Mouse (Mus musculus) myocyte (in vitro differentiated cells): ENCODE measurements around the gene Hist1h2ag. TPM values are rescaled to one million over a fixed set of nuclear protein-coding genes. Genes with fewer than 3 reads are reported as not detected.

Experiments
- H3K27me3 ChIP-seq: one replicate; pipeline ENCODE4 v1.6.1; 2011; ENCODE audit not compliant: control insufficient read depth, insufficient read depth, insufficient read length
- H3K36me3 ChIP-seq: one replicate; pipeline ENCODE4 v1.6.1; 2011; ENCODE audit not compliant: control insufficient read depth, insufficient read depth
- H3K4me2 ChIP-seq: one replicate; pipeline ENCODE4 v1.6.1; 2011; ENCODE audit warnings: low read depth, control low read depth
- H3K4me3 ChIP-seq: one replicate; pipeline ENCODE4 v1.5.1; 2011; ENCODE audit warnings: mild to moderate bottlenecking, control low read depth, moderate library complexity
- H3K79me2 ChIP-seq: one replicate; pipeline ENCODE4 v1.6.1; 2011; ENCODE audit not compliant: control insufficient read depth, insufficient read depth
- H3ac ChIP-seq: one replicate; pipeline ENCODE4 v1.6.1; 2011; ENCODE audit not compliant: control insufficient read depth, insufficient read length
- CEBPB ChIP-seq: IDR thresholded peaks from 2 replicates; pipeline ENCODE4 v1.6.1; 2011; ENCODE audit warnings: mild to moderate bottlenecking, moderate library complexity; ENCODE audit not compliant: poor library complexity, insufficient read depth, severe bottlenecking
- E2F4 ChIP-seq: IDR thresholded peaks from one replicate; pipeline ENCODE4 v1.6.1; 2011; ENCODE audit warnings: mild to moderate bottlenecking, control low read depth, moderate library complexity; ENCODE audit not compliant: insufficient read depth
- MAX ChIP-seq: IDR thresholded peaks from one replicate; pipeline ENCODE4 v1.6.1; 2011; ENCODE audit warnings: low read depth, mild to moderate bottlenecking, control low read depth
- MYOD1 ChIP-seq, 3 experiments: IDR thresholded peaks; one replicate each; pipeline ENCODE4 v1.6.1; 2011; ENCODE audit warnings: control low read depth in 2 of 3, low read depth in 2 of 3, mild to moderate bottlenecking in 2 of 3, moderate library complexity in 1 of 3; ENCODE audit not compliant: insufficient read length in 2 of 3, control insufficient read depth in 1 of 3
- MYOG ChIP-seq, 3 experiments: IDR thresholded peaks; one replicate each; pipeline ENCODE4 v1.6.1; 2011; ENCODE audit warnings: control low read depth in 2 of 3, low read depth in 2 of 3, mild to moderate bottlenecking in 2 of 3; ENCODE audit not compliant: insufficient read length in 2 of 3, control insufficient read depth in 1 of 3, insufficient read depth in 1 of 3
- POLR2A ChIP-seq: IDR thresholded peaks from one replicate; pipeline ENCODE4 v1.6.1; 2011; ENCODE audit warnings: low read depth, mild to moderate bottlenecking, control low read depth, moderate library complexity; ENCODE audit not compliant: insufficient read length
- POLR2AphosphoS2 ChIP-seq: IDR thresholded peaks from one replicate; pipeline ENCODE4 v1.6.1; 2011; ENCODE audit warnings: low read depth, control low read depth; ENCODE audit not compliant: insufficient read length
- REST ChIP-seq: IDR thresholded peaks from one replicate; pipeline ENCODE4 v1.6.1; 2011; ENCODE audit warnings: mild to moderate bottlenecking, control low read depth, moderate library complexity; ENCODE audit not compliant: insufficient read depth, insufficient read length
- SRF ChIP-seq: IDR thresholded peaks from one replicate; pipeline ENCODE4 v1.6.1; 2011; ENCODE audit warnings: low read depth; ENCODE audit not compliant: control insufficient read depth, insufficient read length
- TCF12 ChIP-seq: IDR thresholded peaks from one replicate; pipeline ENCODE4 v1.6.1; 2011; ENCODE audit warnings: mild to moderate bottlenecking, control low read depth; ENCODE audit not compliant: poor library complexity, insufficient read depth, severe bottlenecking
- TCF3 ChIP-seq: IDR thresholded peaks from one replicate; pipeline ENCODE4 v1.6.1; 2011; ENCODE audit warnings: low read depth, control low read depth; ENCODE audit not compliant: insufficient read length
- USF1 ChIP-seq: IDR thresholded peaks from one replicate; pipeline ENCODE4 v1.6.1; 2011; ENCODE audit warnings: low read depth, mild to moderate bottlenecking, control low read depth, moderate library complexity
- polyA plus RNA-seq: library from polyadenylated mRNA; unstranded; fragments of >200 nt; fragmentation: generic; extraction: Trizol; gene quantifications from one replicate; pipeline ENCODE4 v1.2.1, GENCODE M21; 2012; ENCODE audit warnings: missing spikeins

Gene Hist1h2ag
- polyA plus RNA-seq, 1 experiment: 4.1 TPM

- TF ChIP-seq SRF: no peak
- no peak for TF ChIP-seq USF1
- TF ChIP-seq REST: no peak
- TF ChIP-seq E2F4: no peak
- TF ChIP-seq POLR2A: no peak
- no peak for TF ChIP-seq TCF12
Measured at GRCm38 (mm10) chr13:21997201-21997820, 45.4 kb downstream of the Hist1h2ag start.

DNA sequence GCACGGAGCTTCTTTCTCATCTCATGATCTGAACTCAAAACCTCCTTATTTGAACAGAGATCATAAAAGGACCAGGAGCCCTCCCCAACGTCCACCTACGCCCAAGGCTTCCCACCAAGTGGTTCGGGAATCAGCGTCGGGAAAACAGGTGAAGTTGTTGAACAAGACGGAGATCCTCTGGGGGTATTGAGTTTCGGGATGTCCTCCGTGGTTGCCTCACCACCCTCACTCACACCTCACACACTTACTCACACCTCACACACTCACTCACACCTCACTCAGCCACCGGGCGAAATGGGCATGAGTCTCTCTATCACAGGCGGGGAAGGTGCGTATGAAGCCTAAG, 45.9 kb downstream of the Hist1h2ag start:
- Histone ChIP-seq H3K4me2 (peak overlapping the region; percentile 100), H3K4me3 (peak overlapping the region; percentile 34), H3ac (no peak overlapping the region), H3K79me2 (no peaks in the 10 kb centered on the region), H3K27me3 (peaks cover 4% of the 10 kb centered on the region), H3K36me3 (no peaks in the 10 kb centered on the region)
- TF ChIP-seq E2F4 (no peak), TCF12 (no peak), SRF (no peak), USF1 (no peak), REST (no peak), MYOG (IDR thresholded peaks at IDR 0.05; ENCODE audit: control insufficient read depth in 1 of 3, insufficient read depth in 1 of 3, insufficient read length in 2 of 3, low read depth in 2 of 3) (no peak), CEBPB (no peak), MAX (no peak), TCF3 (no peak)

More at GRCm38 (mm10) chr13:21997201-21997820, 45.4 kb downstream of the Hist1h2ag start:
- Histone ChIP-seq H3K36me3 (no peaks in the 10 kb centered on the region), H3K4me3 (peak overlapping the region; percentile 34), H3K27me3 (peaks cover 4% of the 10 kb centered on the region), H3K4me2 (peak overlapping the region; percentile 100), H3K79me2 (no peaks in the 10 kb centered on the region), H3ac (no peak overlapping the region)

GRCm38 (mm10) chr13:21996101-21996839, 46.5 kb downstream of the Hist1h2ag start:
- no peaks in the 10 kb centered on the region for H3K79me2 ChIP-seq
- H3K4me2 ChIP-seq: peak overlapping the region; percentile 100
- peak overlapping the region; percentile 35 for H3ac ChIP-seq
- H3K4me3 ChIP-seq: peak overlapping the region; percentile 34
- peaks cover 4% of the 10 kb centered on the region for H3K27me3 ChIP-seq
- TF ChIP-seq TCF12 (no peak), CEBPB (no peak), MYOG (IDR thresholded peaks at IDR 0.05; ENCODE audit: control insufficient read depth in 1 of 3, insufficient read depth in 1 of 3, insufficient read length in 2 of 3, low read depth in 2 of 3) (no peak), E2F4 (no peak), POLR2A (no peak)
- no peaks in the 10 kb centered on the region for H3K36me3 ChIP-seq

DNA sequence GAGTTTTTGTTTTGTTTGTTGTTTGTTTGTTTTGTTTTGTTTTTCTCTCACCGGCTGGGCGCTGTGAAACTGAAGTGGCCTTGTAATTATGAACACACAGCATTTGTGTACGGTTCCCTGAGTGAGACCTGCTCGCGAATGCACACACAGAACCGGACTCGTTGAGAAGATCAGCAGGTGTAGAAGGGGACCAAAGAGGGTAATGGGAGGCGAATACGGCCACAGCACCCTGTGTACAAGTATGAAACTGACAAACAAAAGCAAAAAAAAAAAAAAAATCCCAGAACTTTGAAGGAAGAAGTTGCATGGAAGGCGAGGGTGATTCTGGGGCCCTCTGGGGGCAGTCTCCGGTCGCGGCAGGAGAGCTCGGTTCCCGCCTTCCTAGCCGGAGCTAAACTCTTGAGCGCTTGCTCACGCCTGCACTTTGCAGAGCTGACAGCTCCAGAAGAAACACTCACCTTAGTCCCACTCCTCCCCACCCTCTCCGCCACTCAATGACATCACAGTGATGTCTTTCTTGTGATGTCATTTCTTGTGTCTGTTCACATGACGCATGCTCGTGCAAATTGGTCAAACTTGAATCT, 47.3 kb downstream of the Hist1h2ag start:
- Histone ChIP-seq H3K4me2 (peak overlapping the region; percentile 100), H3K27me3 (peaks cover 4% of the 10 kb centered on the region), H3K4me3 (peak overlapping the region; percentile 34), H3ac (peak overlapping the region; percentile 35), H3K36me3 (no peaks in the 10 kb centered on the region), H3K79me2 (no peaks in the 10 kb centered on the region)
- TF ChIP-seq TCF3 (no peak), TCF12 (no peak), SRF (no peak), POLR2AphosphoS2 (no peak), MAX (no peak), MYOD1 (IDR thresholded peaks at IDR 0.05; ENCODE audit: control insufficient read depth in 1 of 3, insufficient read length in 2 of 3, low read depth in 2 of 3) (no peak)

DNA sequence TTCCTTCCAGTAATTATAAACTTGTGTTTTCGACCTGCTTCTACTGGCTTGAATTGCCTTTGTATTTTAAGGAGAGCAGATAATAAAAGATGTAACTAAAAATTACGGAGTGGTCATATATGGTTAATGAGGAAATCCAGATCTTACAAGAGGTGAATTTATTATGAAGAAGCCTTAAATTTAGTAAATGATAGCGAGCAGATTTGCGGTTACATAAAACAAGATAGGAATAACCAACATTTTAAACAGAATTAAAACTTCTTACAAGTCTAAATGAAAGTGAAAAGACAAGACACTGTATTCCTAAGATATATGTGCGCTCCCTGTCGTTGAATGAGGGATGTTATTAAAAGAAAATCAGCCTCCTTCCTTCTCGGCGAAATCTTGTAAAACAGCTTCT, 47.8 kb downstream of the Hist1h2ag start:
- H3K4me3 ChIP-seq: peak overlapping the region; percentile 34
- H3ac ChIP-seq: no peak overlapping the region
- TF ChIP-seq TCF12: no peak
- TF ChIP-seq MAX: no peak
- no peak for TF ChIP-seq MYOD1 (IDR thresholded peaks at IDR 0.05; ENCODE audit: control insufficient read depth in 1 of 3, insufficient read length in 2 of 3, low read depth in 2 of 3)
- no peak for TF ChIP-seq SRF
- no peak for TF ChIP-seq CEBPB
- H3K4me2 ChIP-seq: peak overlapping the region; percentile 100
- H3K27me3 ChIP-seq: peaks cover 4% of the 10 kb centered on the region
- H3K79me2 ChIP-seq: no peaks in the 10 kb centered on the region
- no peaks in the 10 kb centered on the region for H3K36me3 ChIP-seq
